Mouse (Mus musculus): ENCODE results near the gene Tnk1. TPM values are rescaled to one million over a fixed set of nuclear protein-coding genes. Genes with fewer than 3 reads are reported as not detected.

The Tnk1 gene
- total and polyA plus RNA-seq, 3 experiments = 0.25 to 0.35 TPM; not detected in 1

- no peak for TF ChIP-seq SMC3 (IDR thresholded peaks at IDR 0.05; ENCODE audit: low read depth, low read length)
Observed at GRCm38 (mm10) chr11:69853994-69854393, 4.5 kb downstream of the Tnk1 start (continued).

DNA sequence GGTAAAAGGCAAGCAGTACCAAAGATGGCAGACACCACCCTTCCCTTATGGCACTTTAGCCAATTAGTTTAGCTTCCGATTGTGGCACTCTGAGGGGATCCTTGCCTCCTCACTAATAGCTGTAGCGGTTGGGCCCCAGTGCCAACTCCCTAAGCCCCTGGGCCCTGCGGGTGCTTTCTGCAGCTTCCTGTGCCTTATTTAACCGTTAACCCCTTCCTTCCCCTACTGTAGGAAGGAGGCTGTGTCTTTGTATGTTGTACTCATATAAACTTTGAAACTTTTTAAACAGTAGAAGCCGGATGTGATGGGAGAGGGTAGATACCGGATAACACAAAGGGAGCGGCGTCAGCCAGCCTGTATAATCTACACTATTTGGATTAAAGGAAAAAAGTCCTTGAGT lies 7.8 kb downstream of the Tnk1 start:
- no peaks in the 10 kb centered on the region for H3K9me3 ChIP-seq (replicated peaks; ENCODE audit: insufficient read depth, low read length)
- H3K27ac ChIP-seq (ENCODE audit: control insufficient read depth, low read depth, low read length) = no peak overlapping the region
- H3K79me2 ChIP-seq (ENCODE audit: control insufficient read depth, insufficient read depth, low read length, poor library complexity) = peaks cover 3% of the 10 kb centered on the region; the same call in 1 of the 2 replicates
- no peaks in the 10 kb centered on the region for H3K27me3 ChIP-seq (ENCODE audit: control insufficient read depth in 1 of 2, insufficient read depth in 2 of 2, low read length in 2 of 2)
- H3K4me3 ChIP-seq (ENCODE audit: control insufficient read depth in 1 of 2, insufficient read depth in 1 of 2, low read depth in 2 of 2, low read length in 2 of 2) = no peak overlapping the region
- peaks cover 0 to 14% of the 10 kb centered on the region in 2 experiments; a peak in 2 of 4 replicates for H3K36me3 ChIP-seq (ENCODE audit: control insufficient read depth in 1 of 2, insufficient read depth in 2 of 2, low read length in 2 of 2)
- DNase-seq (ENCODE audit: low read depth, low spot score) = no peak
- no peak overlapping the region for H3K9ac ChIP-seq (ENCODE audit: control insufficient read depth, low read depth, low read length, poor library complexity, severe bottlenecking)
- TF ChIP-seq CHD2 (IDR thresholded peaks at IDR 0.05; ENCODE audit: low read length) (no peak), SIN3A (IDR thresholded peaks at IDR 0.05; ENCODE audit: low read length) (no peak), POLR2AphosphoS5 (IDR thresholded peaks at IDR 0.05; ENCODE audit: borderline replicate concordance, low read depth, low read length) (no peak), ZC3H11A (IDR thresholded peaks at IDR 0.05; ENCODE audit: low read depth, low read length) (no peak), TBP (IDR thresholded peaks at IDR 0.05; ENCODE audit: low read depth, low read length) (no peak), MYC (IDR thresholded peaks at IDR 0.05; ENCODE audit: low read depth, low read length) (no peak), USF1 (IDR thresholded peaks at IDR 0.05; ENCODE audit: low read depth, low read length) (no peak), SMC3 (IDR thresholded peaks at IDR 0.05; ENCODE audit: low read depth, low read length) (no peak), NELFE (IDR thresholded peaks at IDR 0.05; ENCODE audit: low read depth, low read length) (no peak), GABPA (IDR thresholded peaks at IDR 0.05; ENCODE audit: low read depth, low read length) (no peak), RAD21 (IDR thresholded peaks at IDR 0.05; ENCODE audit: low read depth, low read length) (no peak), POLR2A (IDR thresholded peaks at IDR 0.05; ENCODE audit: control insufficient read depth in 1 of 2, insufficient read depth in 1 of 2, low read depth in 1 of 2, low read length in 2 of 2, poor library complexity in 1 of 2) (no peak), KAT2A (conservative IDR thresholded peaks at IDR 0.05; ENCODE audit: low read depth, low read length) (no peak), GATA1 (IDR thresholded peaks at IDR 0.05; ENCODE audit: low read depth, low read length) (no peak)
- H3K4me1 ChIP-seq (ENCODE audit: control insufficient read depth in 1 of 2, insufficient read depth in 2 of 2, low read length in 2 of 2) = peaks cover 7 to 28% of the 10 kb centered on the region in 2 experiments; a peak in 3 of 4 replicates

- Histone ChIP-seq H3K4me1 (ENCODE audit: control insufficient read depth in 1 of 2, insufficient read depth in 2 of 2, low read length in 2 of 2) (peaks cover 11 to 26% of the 10 kb centered on the region in 2 experiments; a peak in 3 of 4 replicates), H3K79me2 (ENCODE audit: control insufficient read depth, insufficient read depth, low read length, poor library complexity) (peaks cover 3% of the 10 kb centered on the region; the same call in 1 of the 2 replicates), H3K27me3 (ENCODE audit: control insufficient read depth in 1 of 2, insufficient read depth in 2 of 2, low read length in 2 of 2) (no peaks in the 10 kb centered on the region), H3K27ac (ENCODE audit: control insufficient read depth, low read depth, low read length) (no peak overlapping the region), H3K9ac (ENCODE audit: control insufficient read depth, low read depth, low read length, poor library complexity, severe bottlenecking) (no peak overlapping the region), H3K9me3 (replicated peaks; ENCODE audit: insufficient read depth, low read length) (no peaks in the 10 kb centered on the region), H3K4me3 (ENCODE audit: control insufficient read depth in 1 of 2, insufficient read depth in 1 of 2, low read depth in 2 of 2, low read length in 2 of 2) (no peak overlapping the region), H3K36me3 (ENCODE audit: control insufficient read depth in 1 of 2, insufficient read depth in 2 of 2, low read length in 2 of 2) (peaks cover 0 to 10% of the 10 kb centered on the region in 2 experiments; a peak in 2 of 4 replicates)
- no peak for TF ChIP-seq ZNF384 (IDR thresholded peaks at IDR 0.05; ENCODE audit: low read depth, low read length)
- TF ChIP-seq JUND (IDR thresholded peaks at IDR 0.05; ENCODE audit: low read depth, low read length) = no peak
- no peak for TF ChIP-seq ETS1 (IDR thresholded peaks at IDR 0.05; ENCODE audit: low read depth, low read length)
- TF ChIP-seq MAZ (IDR thresholded peaks at IDR 0.05; ENCODE audit: low read depth, low read length) = no peak
- TF ChIP-seq USF1 (IDR thresholded peaks at IDR 0.05; ENCODE audit: low read depth, low read length) = no peak
- no peak for TF ChIP-seq UBTF (IDR thresholded peaks at IDR 0.05; ENCODE audit: borderline replicate concordance, insufficient read depth, low read depth, low read length)
- TF ChIP-seq POLR2AphosphoS2 (IDR thresholded peaks at IDR 0.05; ENCODE audit: low read length) = no peak
- TF ChIP-seq GATA1 (IDR thresholded peaks at IDR 0.05; ENCODE audit: low read depth, low read length) = no peak
- TF ChIP-seq POLR2AphosphoS5 (IDR thresholded peaks at IDR 0.05; ENCODE audit: borderline replicate concordance, low read depth, low read length) = no peak
- TF ChIP-seq ZC3H11A (IDR thresholded peaks at IDR 0.05; ENCODE audit: low read depth, low read length) = no peak
- no peak for TF ChIP-seq NRF1 (IDR thresholded peaks at IDR 0.05; ENCODE audit: insufficient read depth, low read depth, low read length, poor library complexity, severe bottlenecking)
- no peak for TF ChIP-seq MYB (IDR thresholded peaks at IDR 0.05; ENCODE audit: low read depth, low read length)
- no peak for TF ChIP-seq MAX (IDR thresholded peaks at IDR 0.05; ENCODE audit: low read length)
- no peak for TF ChIP-seq BHLHE40 (IDR thresholded peaks at IDR 0.05; ENCODE audit: borderline replicate concordance, low read depth, low read length)
- no peak for TF ChIP-seq HCFC1 (IDR thresholded peaks at IDR 0.05; ENCODE audit: low read depth, low read length)
- no peak for TF ChIP-seq SIN3A (IDR thresholded peaks at IDR 0.05; ENCODE audit: low read length)
- TF ChIP-seq MXI1 (IDR thresholded peaks at IDR 0.05; ENCODE audit: low read depth, low read length) = no peak
- TF ChIP-seq TAL1 (IDR thresholded peaks at IDR 0.05; ENCODE audit: low read length) = no peak
- no peak for TF ChIP-seq ZMIZ1 (IDR thresholded peaks at IDR 0.05; ENCODE audit: low read depth, low read length)
- no peak for DNase-seq (ENCODE audit: low read depth, low spot score)
Observed at GRCm38 (mm10) chr11:69849884-69850283, 8.6 kb downstream of the Tnk1 start.

Measured in MEL (cell line).